Mouse (Mus musculus): Measurements from ENCODE around the gene Ptpre. TPM values are rescaled to one million over a fixed set of nuclear protein-coding genes. Genes with fewer than 3 reads are reported as not detected.
A peak's percentile ranks its signal among the peaks of the same experiment; 100 is the strongest.

Gene Ptpre
- polyA plus RNA-seq, 1 experiment = 2.4 TPM

DNA sequence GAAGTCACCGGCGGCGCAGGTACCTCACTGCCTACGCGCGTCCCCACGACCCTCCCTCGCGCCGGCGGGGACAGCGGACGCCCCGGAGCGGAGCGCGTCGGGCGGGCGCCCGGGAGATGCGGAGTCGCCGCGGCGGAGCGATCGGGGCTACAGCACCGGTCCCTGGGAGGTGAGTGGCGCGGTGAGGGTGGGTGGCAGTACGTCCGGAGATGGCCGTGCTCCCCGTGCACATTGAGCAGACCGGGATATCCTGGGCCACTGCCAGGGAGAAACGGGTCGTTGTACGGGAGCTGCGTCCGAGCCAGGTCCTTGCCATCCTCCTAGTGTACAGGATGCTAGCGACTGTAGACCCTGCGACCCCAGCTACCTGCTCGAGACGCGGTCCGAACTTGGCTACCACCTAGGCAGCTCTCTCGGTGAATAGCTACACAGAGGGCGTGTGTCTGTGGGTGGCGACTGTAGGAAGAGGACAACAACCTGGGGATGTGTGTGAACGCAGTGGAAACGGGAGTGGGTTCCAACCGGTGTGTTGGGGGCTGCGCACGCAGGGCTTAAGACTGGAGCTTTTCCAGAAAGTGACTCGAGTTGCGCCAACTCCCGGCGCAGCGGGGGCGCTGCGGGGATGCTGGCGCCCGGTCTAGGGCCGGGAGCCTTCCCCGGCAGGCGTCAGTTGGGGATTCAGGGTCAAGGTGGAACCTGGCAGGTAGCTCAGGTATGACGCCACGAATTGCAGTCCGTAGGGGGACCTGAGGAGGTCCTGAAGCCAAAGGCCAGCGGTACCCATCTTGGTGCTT, 864 bp downstream of the Ptpre start:
- H3K27me3 ChIP-seq (ENCODE audit: control insufficient read depth, insufficient read depth, insufficient read length) = no peaks in the 10 kb centered on the region
- H3K4me2 ChIP-seq (ENCODE audit: low read depth) = peak overlapping the region; percentile 77
- TF ChIP-seq MYOG (IDR thresholded peaks at IDR 0.05; ENCODE audit: control insufficient read depth in 1 of 3, insufficient read depth in 1 of 3, insufficient read length in 2 of 3, low read depth in 2 of 3) = no peak
- TF ChIP-seq POLR2A (IDR thresholded peaks at IDR 0.05; ENCODE audit: insufficient read length, low read depth) = no peak
- no peak for TF ChIP-seq MYOD1 (IDR thresholded peaks at IDR 0.05; ENCODE audit: control insufficient read depth in 1 of 3, insufficient read length in 2 of 3, low read depth in 2 of 3)
- TF ChIP-seq TCF12 (IDR thresholded peaks at IDR 0.05; ENCODE audit: insufficient read depth, poor library complexity, severe bottlenecking) = no peak
- TF ChIP-seq REST (IDR thresholded peaks at IDR 0.05; ENCODE audit: insufficient read depth, insufficient read length) = no peak
- TF ChIP-seq CEBPB (IDR thresholded peaks at IDR 0.05; ENCODE audit: insufficient read depth, poor library complexity, severe bottlenecking) = no peak
- TF ChIP-seq MAX (IDR thresholded peaks at IDR 0.05; ENCODE audit: low read depth) = no peak
- no peak for TF ChIP-seq USF1 (IDR thresholded peaks at IDR 0.05; ENCODE audit: low read depth)
- no peak for TF ChIP-seq TCF3 (IDR thresholded peaks at IDR 0.05; ENCODE audit: insufficient read length, low read depth)
- TF ChIP-seq SRF (IDR thresholded peaks at IDR 0.05; ENCODE audit: control insufficient read depth, insufficient read length, low read depth) = no peak
- no peaks in the 10 kb centered on the region for H3K79me2 ChIP-seq (ENCODE audit: control insufficient read depth, insufficient read depth)
- no peak overlapping the region for H3K4me3 ChIP-seq
- H3K36me3 ChIP-seq (ENCODE audit: control insufficient read depth, insufficient read depth) = no peaks in the 10 kb centered on the region
- peak overlapping the region; percentile 52 for H3ac ChIP-seq (ENCODE audit: control insufficient read depth, insufficient read length)

DNA sequence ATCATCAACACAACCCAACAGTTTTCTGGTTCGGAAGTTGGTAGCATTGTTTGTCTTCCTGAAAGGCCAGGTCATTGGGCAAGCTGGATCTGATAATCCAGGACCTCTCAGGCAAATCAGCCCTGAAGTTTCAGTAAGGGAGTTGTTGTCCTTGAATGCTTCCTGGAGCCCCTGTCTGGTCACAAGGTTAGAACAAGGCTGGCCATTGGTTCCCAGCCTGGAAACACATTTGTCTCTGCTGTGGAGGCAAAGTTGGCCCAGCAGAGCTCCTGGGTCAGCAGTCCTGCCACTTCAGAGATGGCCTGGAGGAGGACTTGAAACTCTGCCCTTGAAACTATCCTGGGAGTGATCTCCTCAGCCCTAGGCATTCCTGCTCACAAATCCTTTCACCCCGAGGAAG, 2.1 kb downstream of the Ptpre start:
- H3ac ChIP-seq (ENCODE audit: control insufficient read depth, insufficient read length) = no peak overlapping the region
- TF ChIP-seq POLR2A (IDR thresholded peaks at IDR 0.05; ENCODE audit: insufficient read length, low read depth) (no peak), TCF12 (IDR thresholded peaks at IDR 0.05; ENCODE audit: insufficient read depth, poor library complexity, severe bottlenecking) (no peak)
- no peaks in the 10 kb centered on the region for H3K79me2 ChIP-seq (ENCODE audit: control insufficient read depth, insufficient read depth)
- no peak overlapping the region for H3K4me3 ChIP-seq
- H3K27me3 ChIP-seq (ENCODE audit: control insufficient read depth, insufficient read depth, insufficient read length) = no peaks in the 10 kb centered on the region
- H3K36me3 ChIP-seq (ENCODE audit: control insufficient read depth, insufficient read depth) = no peaks in the 10 kb centered on the region
- no peak overlapping the region for H3K4me2 ChIP-seq (ENCODE audit: low read depth)

DNA sequence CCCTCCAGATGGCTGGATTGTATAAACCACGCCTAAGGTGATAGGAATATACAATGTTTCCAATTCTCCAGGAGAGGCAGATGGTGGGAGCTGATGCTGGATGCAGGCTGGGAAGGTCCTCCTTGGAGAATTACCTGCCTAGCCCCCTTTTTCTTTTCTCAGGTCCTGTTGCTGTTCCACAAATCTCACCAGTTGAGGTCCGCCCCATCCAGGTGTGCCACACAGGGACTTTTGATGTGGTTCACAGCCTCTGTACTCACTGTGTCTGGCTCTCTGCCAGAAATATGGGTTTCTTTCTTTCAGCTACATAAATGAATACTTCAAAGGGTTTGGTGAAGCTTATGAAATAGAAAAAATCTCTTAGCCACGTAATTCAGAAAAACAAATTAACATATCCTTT, 5.0 kb downstream of the Ptpre start:
- H3ac ChIP-seq (ENCODE audit: control insufficient read depth, insufficient read length) = no peak overlapping the region
- H3K36me3 ChIP-seq (ENCODE audit: control insufficient read depth, insufficient read depth) = no peaks in the 10 kb centered on the region
- no peak for TF ChIP-seq CEBPB (IDR thresholded peaks at IDR 0.05; ENCODE audit: insufficient read depth, poor library complexity, severe bottlenecking)
- TF ChIP-seq TCF3 (IDR thresholded peaks at IDR 0.05; ENCODE audit: insufficient read length, low read depth) = no peak
- TF ChIP-seq MAX (IDR thresholded peaks at IDR 0.05; ENCODE audit: low read depth) = no peak
- no peak for TF ChIP-seq E2F4 (IDR thresholded peaks at IDR 0.05; ENCODE audit: insufficient read depth)
- no peak for TF ChIP-seq SRF (IDR thresholded peaks at IDR 0.05; ENCODE audit: control insufficient read depth, insufficient read length, low read depth)
- no peak for TF ChIP-seq POLR2A (IDR thresholded peaks at IDR 0.05; ENCODE audit: insufficient read length, low read depth)
- TF ChIP-seq REST (IDR thresholded peaks at IDR 0.05; ENCODE audit: insufficient read depth, insufficient read length) = no peak
- TF ChIP-seq TCF12 (IDR thresholded peaks at IDR 0.05; ENCODE audit: insufficient read depth, poor library complexity, severe bottlenecking) = no peak
- TF ChIP-seq MYOD1 (IDR thresholded peaks at IDR 0.05; ENCODE audit: control insufficient read depth in 1 of 3, insufficient read length in 2 of 3, low read depth in 2 of 3) = no peak
- TF ChIP-seq MYOG (IDR thresholded peaks at IDR 0.05; ENCODE audit: control insufficient read depth in 1 of 3, insufficient read depth in 1 of 3, insufficient read length in 2 of 3, low read depth in 2 of 3) = no peak
- TF ChIP-seq POLR2AphosphoS2 (IDR thresholded peaks at IDR 0.05; ENCODE audit: insufficient read length, low read depth) = no peak
- TF ChIP-seq USF1 (IDR thresholded peaks at IDR 0.05; ENCODE audit: low read depth) = no peak
- H3K27me3 ChIP-seq (ENCODE audit: control insufficient read depth, insufficient read depth, insufficient read length) = no peaks in the 10 kb centered on the region
- no peak overlapping the region for H3K4me3 ChIP-seq
- H3K4me2 ChIP-seq (ENCODE audit: low read depth) = no peak overlapping the region
- no peaks in the 10 kb centered on the region for H3K79me2 ChIP-seq (ENCODE audit: control insufficient read depth, insufficient read depth)

DNA sequence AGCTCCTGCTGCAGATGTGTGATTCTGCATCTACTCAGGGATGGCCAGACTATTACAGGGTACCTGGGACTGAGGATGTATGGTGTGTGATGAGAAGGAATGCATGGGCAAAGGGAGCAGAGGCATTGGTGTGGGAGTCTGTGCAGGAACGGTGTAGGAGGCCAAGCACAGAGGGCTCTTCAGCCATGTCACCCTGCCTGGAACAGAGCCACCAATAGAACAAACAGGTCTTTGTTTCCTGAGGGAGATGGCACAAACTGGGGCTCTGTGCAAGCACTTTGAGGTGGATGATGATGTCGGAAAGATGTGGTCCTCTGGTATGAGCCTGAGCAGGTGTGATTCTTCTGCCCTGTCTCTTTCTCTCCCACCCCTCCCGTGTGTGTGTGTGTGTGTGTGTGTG, 5.8 kb downstream of the Ptpre start:
- Histone ChIP-seq H3ac (ENCODE audit: control insufficient read depth, insufficient read length) (no peak overlapping the region), H3K36me3 (ENCODE audit: control insufficient read depth, insufficient read depth) (no peaks in the 10 kb centered on the region), H3K27me3 (ENCODE audit: control insufficient read depth, insufficient read depth, insufficient read length) (no peaks in the 10 kb centered on the region), H3K79me2 (ENCODE audit: control insufficient read depth, insufficient read depth) (no peaks in the 10 kb centered on the region), H3K4me2 (ENCODE audit: low read depth) (no peak overlapping the region), H3K4me3 (no peak overlapping the region)
- no peak for TF ChIP-seq POLR2AphosphoS2 (IDR thresholded peaks at IDR 0.05; ENCODE audit: insufficient read length, low read depth)
- peak in 1 of 3 experiments; percentile 5 for TF ChIP-seq MYOD1 (IDR thresholded peaks at IDR 0.05; ENCODE audit: control insufficient read depth in 1 of 3, insufficient read length in 2 of 3, low read depth in 2 of 3)

DNA sequence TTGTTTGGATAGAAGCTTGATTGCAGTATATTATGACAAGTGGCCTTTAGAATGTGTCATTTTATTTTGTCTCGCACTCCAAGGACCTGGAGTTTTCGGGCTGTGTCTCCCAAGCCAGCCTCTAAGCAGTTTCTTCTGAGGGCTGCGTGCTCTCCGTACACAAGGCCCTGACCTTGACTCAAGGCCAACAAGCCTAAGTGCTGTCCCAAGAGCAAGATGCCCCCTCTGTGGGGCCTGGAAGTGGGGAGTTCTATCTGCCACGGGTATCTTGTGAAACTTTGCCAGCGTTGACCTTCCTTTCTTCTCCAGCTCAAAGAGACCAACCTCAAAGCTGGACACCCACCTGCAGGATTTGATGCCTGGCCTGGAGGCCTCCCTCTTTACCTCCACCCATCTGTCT, 7.0 kb downstream of the Ptpre start:
- no peak overlapping the region for H3K4me3 ChIP-seq
- no peak overlapping the region for H3ac ChIP-seq (ENCODE audit: control insufficient read depth, insufficient read length)
- TF ChIP-seq TCF12 (IDR thresholded peaks at IDR 0.05; ENCODE audit: insufficient read depth, poor library complexity, severe bottlenecking) = no peak
- no peak for TF ChIP-seq REST (IDR thresholded peaks at IDR 0.05; ENCODE audit: insufficient read depth, insufficient read length)
- no peak for TF ChIP-seq MAX (IDR thresholded peaks at IDR 0.05; ENCODE audit: low read depth)
- TF ChIP-seq POLR2AphosphoS2 (IDR thresholded peaks at IDR 0.05; ENCODE audit: insufficient read length, low read depth) = no peak
- no peak for TF ChIP-seq SRF (IDR thresholded peaks at IDR 0.05; ENCODE audit: control insufficient read depth, insufficient read length, low read depth)
- TF ChIP-seq USF1 (IDR thresholded peaks at IDR 0.05; ENCODE audit: low read depth) = no peak
- no peak for TF ChIP-seq MYOD1 (IDR thresholded peaks at IDR 0.05; ENCODE audit: control insufficient read depth in 1 of 3, insufficient read length in 2 of 3, low read depth in 2 of 3)
- TF ChIP-seq TCF3 (IDR thresholded peaks at IDR 0.05; ENCODE audit: insufficient read length, low read depth) = no peak
- TF ChIP-seq CEBPB (IDR thresholded peaks at IDR 0.05; ENCODE audit: insufficient read depth, poor library complexity, severe bottlenecking) = no peak
- no peak for TF ChIP-seq E2F4 (IDR thresholded peaks at IDR 0.05; ENCODE audit: insufficient read depth)
- no peak for TF ChIP-seq POLR2A (IDR thresholded peaks at IDR 0.05; ENCODE audit: insufficient read length, low read depth)
- H3K27me3 ChIP-seq (ENCODE audit: control insufficient read depth, insufficient read depth, insufficient read length) = no peaks in the 10 kb centered on the region
- H3K4me2 ChIP-seq (ENCODE audit: low read depth) = no peak overlapping the region
- H3K79me2 ChIP-seq (ENCODE audit: control insufficient read depth, insufficient read depth) = no peaks in the 10 kb centered on the region
- H3K36me3 ChIP-seq (ENCODE audit: control insufficient read depth, insufficient read depth) = no peaks in the 10 kb centered on the region

All from myocyte (in vitro differentiated cells).